Mouse (Mus musculus) ES-Bruce4 (cell line): ENCODE results near the gene Gm17655.

Experiments used
- CTCF ChIP-seq: IDR thresholded peaks from one replicate; pipeline ENCODE4 v1.8.1; 2011; ENCODE audit warnings: low read depth, low read length
- EP300 ChIP-seq: IDR thresholded peaks from 2 replicates; pipeline ENCODE4 v1.6.1; 2011; ENCODE audit warnings: low read depth, low read length; ENCODE audit not compliant: insufficient read depth
- POLR2A ChIP-seq: IDR thresholded peaks from one replicate; pipeline ENCODE4 v1.8.1; 2011; ENCODE audit warnings: low read length; ENCODE audit not compliant: insufficient read depth

DNA sequence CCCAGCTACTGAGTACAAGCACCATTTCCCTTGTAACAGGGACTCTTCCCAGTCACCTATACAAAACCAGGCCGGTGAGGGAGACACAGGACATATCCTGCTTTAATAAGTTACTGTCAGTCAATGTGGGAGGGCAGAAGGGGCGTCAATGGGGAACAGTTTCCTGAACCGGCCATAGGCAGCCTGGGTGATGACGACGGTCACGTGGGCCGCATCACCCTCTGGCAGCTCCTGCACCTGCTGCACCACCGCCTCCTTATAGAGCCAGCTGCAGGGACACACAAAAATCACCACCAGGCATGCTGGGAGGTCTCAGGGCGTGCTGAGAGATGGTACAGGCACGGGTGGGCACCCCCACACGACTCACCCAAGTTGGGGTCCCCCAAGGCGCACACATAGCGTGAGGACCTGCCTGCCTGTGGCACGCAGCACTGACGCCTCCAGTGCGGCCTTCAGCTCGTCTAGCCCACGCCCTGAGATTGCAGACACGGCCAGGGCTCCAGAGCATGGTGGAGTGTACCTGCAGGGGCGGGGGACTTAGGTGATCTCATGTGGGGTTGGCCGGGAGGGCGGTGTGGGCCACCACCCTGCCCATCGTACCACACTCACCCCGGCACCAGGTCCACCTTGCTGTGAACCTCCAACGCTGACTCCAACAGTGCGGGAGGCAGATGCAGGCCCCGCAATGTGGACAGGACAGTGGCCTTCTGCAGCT is 31.7 kb upstream of the Gm17655 start:
- TF ChIP-seq CTCF = no peak
- no peak for TF ChIP-seq EP300
- no peak for TF ChIP-seq POLR2A
